Mouse (Mus musculus): ENCODE data around the gene Dtnb. TPM values are rescaled to one million over a fixed set of nuclear protein-coding genes. Genes with fewer than 3 reads are reported as not detected.
A peak's percentile ranks its signal among the peaks of the same experiment; 100 is the strongest.

Gene Dtnb
- polyA plus RNA-seq, 2 experiments = 16.4 to 17.0 TPM

GRCm38 (mm10) chr12:3780931-3781471 lies 208.8 kb downstream of the Dtnb start:
- no peak for TF ChIP-seq CTCF (IDR thresholded peaks at IDR 0.05; ENCODE audit: low read depth)
- TF ChIP-seq EP300 (IDR thresholded peaks at IDR 0.05; ENCODE audit: low read depth) = no peak
- H3K36me3 ChIP-seq (replicated peaks; ENCODE audit: control insufficient read depth, insufficient read depth, low read depth) = no peaks in the 10 kb centered on the region
- no peak overlapping the region for H3K4me2 ChIP-seq (ENCODE audit: low read depth)
- ATAC-seq (ENCODE audit: insufficient read depth) (peak; percentile 35; the same call in 1 of the 2 replicates), DNase-seq (ENCODE audit: low read depth in 3 of 3, low spot score in 3 of 3) (no peak)
- no peak overlapping the region for H3K9ac ChIP-seq (replicated peaks)
- no peaks in the 10 kb centered on the region for H3K9me3 ChIP-seq (ENCODE audit: control insufficient read depth, low read length)
- H3K27ac ChIP-seq = no peak overlapping the region
- no peaks in the 10 kb centered on the region for H3K27me3 ChIP-seq (ENCODE audit: control insufficient read depth, insufficient read depth, low read length)
- no peak overlapping the region for H3K4me3 ChIP-seq (ENCODE audit: insufficient read depth in 1 of 2, low read depth in 2 of 2, low read length in 2 of 2)
- 44% methylated on average over 7 of the region's 7 CpGs for WGBS (ENCODE audit: insufficient replicate concordance)
- peaks cover 0 to 15% of the 10 kb centered on the region in 2 experiments; a peak in 3 of 4 replicates for H3K4me1 ChIP-seq (replicated peaks; ENCODE audit: control insufficient read depth in 2 of 2, insufficient read depth in 2 of 2, low read length in 1 of 2)

- H3K4me2 ChIP-seq (ENCODE audit: low read depth) = no peak overlapping the region
- ATAC-seq (ENCODE audit: insufficient read depth) = peak; percentile 77
- peak; percentile 45 to 53 (median 47) for DNase-seq (ENCODE audit: low read depth in 3 of 3, low spot score in 3 of 3)
- peaks cover 0 to 15% of the 10 kb centered on the region in 2 experiments; a peak in 3 of 4 replicates for H3K4me1 ChIP-seq (replicated peaks; ENCODE audit: control insufficient read depth in 2 of 2, insufficient read depth in 2 of 2, low read length in 1 of 2)
- no peaks in the 10 kb centered on the region for H3K27me3 ChIP-seq (ENCODE audit: control insufficient read depth, insufficient read depth, low read length)
- H3K9ac ChIP-seq (replicated peaks) = no peak overlapping the region
- H3K9me3 ChIP-seq (ENCODE audit: control insufficient read depth, low read length) = no peaks in the 10 kb centered on the region
- no peaks in the 10 kb centered on the region for H3K36me3 ChIP-seq (replicated peaks; ENCODE audit: control insufficient read depth, insufficient read depth, low read depth)
- H3K27ac ChIP-seq = no peak overlapping the region
- WGBS (ENCODE audit: insufficient replicate concordance) = 2% methylated on average over 8 of the region's 8 CpGs
- TF ChIP-seq CTCF (IDR thresholded peaks at IDR 0.05; ENCODE audit: low read depth) = peak; percentile 97
- no peak for TF ChIP-seq EP300 (IDR thresholded peaks at IDR 0.05; ENCODE audit: low read depth)
- no peak overlapping the region for H3K4me3 ChIP-seq (ENCODE audit: insufficient read depth in 1 of 2, low read depth in 2 of 2, low read length in 2 of 2)
Measured at GRCm38 (mm10) chr12:3781482-3781881, 209.3 kb downstream of the Dtnb start.

GRCm38 (mm10) chr12:3783196-3783825 lies 211.1 kb downstream of the Dtnb start:
- peaks cover 0 to 9% of the 10 kb centered on the region in 2 experiments; a peak in 3 of 4 replicates for H3K4me1 ChIP-seq (replicated peaks; ENCODE audit: control insufficient read depth in 2 of 2, insufficient read depth in 2 of 2, low read length in 1 of 2)
- DNase-seq (ENCODE audit: low read depth in 3 of 3, low spot score in 3 of 3) (no peak), ATAC-seq (ENCODE audit: insufficient read depth) (no peak)
- H3K4me2 ChIP-seq (ENCODE audit: low read depth) = no peak overlapping the region
- H3K27ac ChIP-seq = no peak overlapping the region
- WGBS (ENCODE audit: insufficient replicate concordance) = 47% methylated on average over 3 of the region's 3 CpGs
- TF ChIP-seq CTCF (IDR thresholded peaks at IDR 0.05; ENCODE audit: low read depth) (no peak), EP300 (IDR thresholded peaks at IDR 0.05; ENCODE audit: low read depth) (no peak)
- H3K9ac ChIP-seq (replicated peaks) = no peak overlapping the region
- H3K27me3 ChIP-seq (ENCODE audit: control insufficient read depth, insufficient read depth, low read length) = no peaks in the 10 kb centered on the region
- H3K36me3 ChIP-seq (replicated peaks; ENCODE audit: control insufficient read depth, insufficient read depth, low read depth) = no peaks in the 10 kb centered on the region
- H3K4me3 ChIP-seq (ENCODE audit: insufficient read depth in 1 of 2, low read depth in 2 of 2, low read length in 2 of 2) = no peak overlapping the region
- no peaks in the 10 kb centered on the region for H3K9me3 ChIP-seq (ENCODE audit: control insufficient read depth, low read length)

GRCm38 (mm10) chr12:3784258-3784657 lies 212.1 kb downstream of the Dtnb start:
- Histone ChIP-seq H3K9ac (replicated peaks) (no peak overlapping the region), H3K4me1 (replicated peaks; ENCODE audit: control insufficient read depth in 2 of 2, insufficient read depth in 2 of 2, low read length in 1 of 2) (peaks cover 0 to 9% of the 10 kb centered on the region in 2 experiments; a peak in 3 of 4 replicates)
- TF ChIP-seq CTCF (IDR thresholded peaks at IDR 0.05; ENCODE audit: low read depth) (no peak), EP300 (IDR thresholded peaks at IDR 0.05; ENCODE audit: low read depth) (no peak)

GRCm38 (mm10) chr12:3784729-3785128 lies 212.5 kb downstream of the Dtnb start:
- DNase-seq (ENCODE audit: low read depth in 3 of 3, low spot score in 3 of 3) = no peak
- peaks cover 0 to 9% of the 10 kb centered on the region in 2 experiments; a peak in 3 of 4 replicates for H3K4me1 ChIP-seq (replicated peaks; ENCODE audit: control insufficient read depth in 2 of 2, insufficient read depth in 2 of 2, low read length in 1 of 2)
- H3K9me3 ChIP-seq (ENCODE audit: control insufficient read depth, low read length) = no peaks in the 10 kb centered on the region
- H3K9ac ChIP-seq (replicated peaks) = no peak overlapping the region
- no peak for ATAC-seq (ENCODE audit: insufficient read depth)
- H3K27ac ChIP-seq = no peak overlapping the region
- no peak overlapping the region for H3K4me3 ChIP-seq (ENCODE audit: insufficient read depth in 1 of 2, low read depth in 2 of 2, low read length in 2 of 2)
- H3K27me3 ChIP-seq (ENCODE audit: control insufficient read depth, insufficient read depth, low read length) = no peaks in the 10 kb centered on the region
- H3K4me2 ChIP-seq (ENCODE audit: low read depth) = no peak overlapping the region
- no peaks in the 10 kb centered on the region for H3K36me3 ChIP-seq (replicated peaks; ENCODE audit: control insufficient read depth, insufficient read depth, low read depth)
- TF ChIP-seq CTCF (IDR thresholded peaks at IDR 0.05; ENCODE audit: low read depth) (no peak), EP300 (IDR thresholded peaks at IDR 0.05; ENCODE audit: low read depth) (no peak)
- WGBS (ENCODE audit: insufficient replicate concordance) = 55% methylated on average over 4 of the region's 4 CpGs

More at GRCm38 (mm10) chr12:3784258-3784657, 212.1 kb downstream of the Dtnb start:
- no peak for ATAC-seq (ENCODE audit: insufficient read depth)
- no peaks in the 10 kb centered on the region for H3K9me3 ChIP-seq (ENCODE audit: control insufficient read depth, low read length)
- 79% methylated on average over 2 of the region's 2 CpGs for WGBS (ENCODE audit: insufficient replicate concordance)
- no peaks in the 10 kb centered on the region for H3K27me3 ChIP-seq (ENCODE audit: control insufficient read depth, insufficient read depth, low read length)
- no peak overlapping the region for H3K27ac ChIP-seq
- DNase-seq (ENCODE audit: low read depth in 3 of 3, low spot score in 3 of 3) = no peak
- H3K36me3 ChIP-seq (replicated peaks; ENCODE audit: control insufficient read depth, insufficient read depth, low read depth) = no peaks in the 10 kb centered on the region
- no peak overlapping the region for H3K4me3 ChIP-seq (ENCODE audit: insufficient read depth in 1 of 2, low read depth in 2 of 2, low read length in 2 of 2)
- H3K4me2 ChIP-seq (ENCODE audit: low read depth) = no peak overlapping the region

All from liver, embryonic 14.5 days (tissue).